10 mouse cellular contexts compared by ENCODE assay signal in the genomic region with DNA sequence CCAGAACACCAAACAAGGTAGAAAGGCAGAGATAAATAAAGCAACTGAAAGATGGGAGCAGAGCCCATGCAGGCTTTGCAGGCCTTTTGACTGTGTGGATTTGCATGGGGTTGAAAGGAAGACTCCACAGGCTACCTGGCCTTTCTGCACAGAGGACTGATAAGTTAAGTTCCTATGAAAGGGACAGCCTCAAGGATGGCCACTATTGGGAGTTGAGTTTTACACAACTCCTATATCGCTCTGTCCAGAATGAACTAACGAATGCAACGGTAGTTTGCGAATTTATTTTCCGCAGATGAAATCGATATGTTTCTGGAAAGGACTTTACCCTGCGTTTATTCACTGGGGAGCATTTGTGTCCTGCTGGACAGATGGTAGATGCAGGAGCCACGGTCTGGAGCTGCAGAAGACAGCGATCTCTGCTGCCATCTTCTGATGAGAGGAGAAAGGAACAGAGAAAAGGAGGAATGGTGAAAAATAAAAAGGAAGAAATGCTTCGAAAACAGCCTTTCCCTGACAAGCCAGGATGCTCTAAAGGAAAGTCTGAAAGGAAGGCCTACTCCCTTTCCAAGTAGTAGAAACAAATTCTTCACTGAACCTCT.
DNase-seq lines count a peak whose midpoint lies in the region; ATAC-seq and TF ChIP-seq lines count a peak whose summit lies in the region.
"Had no signal": no experiment of that assay in that cellular context is flagged by ENCODE, and none has a peak within 500 bp of the region (broad histone marks: within the 10 kb centered on the region; RNA-seq: fewer than 3 reads in every experiment).

No protein-coding gene starts in this region.

- H3K27ac ChIP-seq in hindbrain, embryonic 16.5 days (ENCODE audit: low read depth, low read length): no peak overlapping the region
- no peak overlapping the region for H3K27ac ChIP-seq in hindbrain, embryonic 13.5 days
- H3K27ac ChIP-seq: forebrain, embryonic 10.5 days; heart, embryonic 15.5 days had no signal

- H3K4me2 ChIP-seq in hindbrain, embryonic 16.5 days (ENCODE audit: low read length): no peak overlapping the region
- H3K4me2 ChIP-seq in hindbrain, embryonic 13.5 days: no peak overlapping the region
- H3K4me2 ChIP-seq: heart, embryonic 15.5 days had no signal

- no peak overlapping the region for H3K4me3 ChIP-seq in hindbrain, embryonic 16.5 days (ENCODE audit: low read length)
- H3K4me3 ChIP-seq in hindbrain, embryonic 13.5 days: no peak overlapping the region
- H3K4me3 ChIP-seq: forebrain, embryonic 10.5 days; heart, embryonic 15.5 days had no signal

- in situ Hi-C loops in Patski (cut with MboI; ENCODE audit: low pct_unique_long_range_greater_than_20kb): no loop called here

- no peak overlapping the region for H3K9ac ChIP-seq in hindbrain, embryonic 16.5 days (ENCODE audit: low read depth, low read length)
- H3K9ac ChIP-seq in hindbrain, embryonic 13.5 days: no peak overlapping the region
- H3K9ac ChIP-seq: heart, embryonic 15.5 days had no signal

- no peaks in the 10 kb centered on the region for H3K36me3 ChIP-seq in hindbrain, embryonic 16.5 days (ENCODE audit: control insufficient read depth, insufficient read depth, low read length)
- no peaks in the 10 kb centered on the region for H3K36me3 ChIP-seq in hindbrain, embryonic 13.5 days
- H3K36me3 ChIP-seq: forebrain, embryonic 10.5 days; G1E; heart, embryonic 15.5 days had no signal

- POLR2A ChIA-PET in Patski (lab: Charles Lee): no interaction called here

- DNase-seq in Patski (ENCODE audit: low read depth, low spot score): no peak
- peak; percentile 24 for DNase-seq in embryo, embryonic 11 days
- peak; percentile 27 to 48 for DNase-seq in left cerebral cortex, postnatal 36 days (ENCODE audit: low spot score in 2 of 2)
- no peak for DNase-seq in adrenal gland, postnatal 36 days
- no peak for DNase-seq in yolk sac, embryonic 10.5 days (ENCODE audit: low spot score)

- intact Hi-C loops in left cerebral cortex, postnatal 36 days (cut with DNase I): loop anchor here (5.0 to 10.0 kb wide), 2 partner anchors 97 to 449 kb away; no protein-coding TSS in a partner anchor

- 58% methylated on average over 10 of the region's 10 CpGs for WGBS in hindbrain, embryonic 16.5 days
- WGBS in hindbrain, embryonic 13.5 days: 66% methylated on average over 10 of the region's 10 CpGs

- H3K27me3 ChIP-seq in hindbrain, embryonic 16.5 days (replicated peaks; ENCODE audit: control insufficient read depth, insufficient read depth, low read length): no peaks in the 10 kb centered on the region
- no peaks in the 10 kb centered on the region for H3K27me3 ChIP-seq in hindbrain, embryonic 13.5 days
- peaks cover 5% of the 10 kb centered on the region for H3K27me3 ChIP-seq in Patski
- H3K27me3 ChIP-seq: heart, embryonic 15.5 days had no signal

- H3K9me3 ChIP-seq in hindbrain, embryonic 16.5 days (ENCODE audit: control insufficient read depth, low read length): no peaks in the 10 kb centered on the region
- no peaks in the 10 kb centered on the region for H3K9me3 ChIP-seq in hindbrain, embryonic 13.5 days
- H3K9me3 ChIP-seq: forebrain, embryonic 10.5 days; G1E; heart, embryonic 15.5 days had no signal

- TF ChIP-seq CTCF in Patski (IDR thresholded peaks at IDR 0.05): peak; percentile 38

- CTCF ChIA-PET in Patski (lab: Charles Lee): interaction anchor here (0.8 kb wide), 1 partner anchor 17 kb away, joined by 3 read pairs; no protein-coding TSS in a partner anchor

- no peaks in the 10 kb centered on the region for H3K4me1 ChIP-seq in hindbrain, embryonic 16.5 days (ENCODE audit: control insufficient read depth, insufficient read depth, low read depth, low read length)
- H3K4me1 ChIP-seq in hindbrain, embryonic 13.5 days (replicated peaks): peaks cover 11% of the 10 kb centered on the region; the same call in 1 of the 2 replicates
- H3K4me1 ChIP-seq: heart, embryonic 15.5 days had no signal

- peak; percentile 65; the same call in 1 of the 2 replicates for ATAC-seq in hindbrain, embryonic 16.5 days
- ATAC-seq in hindbrain, embryonic 13.5 days (ENCODE audit: low FRiP score): no peak
- no peak for ATAC-seq in Patski

Comparison
In these comparisons a context has a peak if more than half of its experiments do, and no peak if none do; other contexts are left out.
1. DNase-seq: peak in embryo, embryonic 11 days (single experiment) and left cerebral cortex, postnatal 36 days (2 of 2); none in Patski (single experiment), adrenal gland, postnatal 36 days (0 of 2) and yolk sac, embryonic 10.5 days (single experiment).